Mouse (Mus musculus) cerebellum, adult 2 months (tissue): ENCODE measurements around the gene H2-M5.

Experiments
- CTCF ChIP-seq: fragments of 200-500 bp; IDR thresholded peaks from 2 replicates; pipeline ENCODE4 v1.5.1; 2011; ENCODE audit warnings: low read depth, mild to moderate bottlenecking, control low read depth, low read length, moderate library complexity, borderline replicate concordance; ENCODE audit not compliant: insufficient read depth
- POLR2A ChIP-seq: fragments of 200-500 bp; IDR thresholded peaks from 2 replicates; pipeline ENCODE4 v1.6.1; 2011; ENCODE audit warnings: low read length, control low read depth, borderline replicate concordance; ENCODE audit not compliant: insufficient read depth

DNA sequence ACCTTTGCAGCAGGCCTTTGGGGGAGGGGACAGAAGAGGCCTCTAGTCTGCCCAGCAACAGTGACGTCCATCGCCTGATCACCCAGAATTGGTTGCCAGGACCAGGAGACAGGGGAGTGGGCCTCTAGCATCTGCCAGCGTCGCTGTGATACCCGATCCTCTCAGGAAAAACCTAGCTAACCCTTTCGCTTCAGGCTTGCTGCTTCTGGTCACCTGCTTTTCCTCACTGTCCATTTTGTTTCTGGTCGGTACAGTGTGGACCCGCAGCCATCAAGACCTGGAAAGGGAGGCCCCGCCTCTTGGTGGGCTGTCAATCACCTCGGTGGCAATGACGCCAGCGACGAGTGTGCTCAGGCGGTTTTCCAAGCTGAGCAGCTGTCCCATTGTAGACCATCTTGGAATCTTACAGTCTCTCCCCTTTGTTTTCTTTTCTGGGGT is 39.4 kb upstream of the H2-M5 start:
- TF ChIP-seq CTCF (no peak), POLR2A (peak; percentile 52; the same call in 1 of the 2 replicates)
